Mouse (Mus musculus): ENCODE measurements around the gene Adam11. TPM values are rescaled to one million over a fixed set of nuclear protein-coding genes. Genes with fewer than 3 reads are reported as not detected.

Adam11 gene
- total RNA-seq, 2 experiments from 2014 or later: 130 to 149 TPM

- DNase-seq (ENCODE audit: low spot score in 2 of 2): peak in 1 of 2 experiments; percentile 22
These were observed 16.9 kb downstream of the Adam11 start for GRCm38 (mm10) chr11:102778165-102778564.

- no peak for DNase-seq (ENCODE audit: low spot score in 2 of 2)
These were observed 17.4 kb downstream of the Adam11 start for GRCm38 (mm10) chr11:102778597-102778996.

GRCm38 (mm10) chr11:102779081-102779638, 17.9 kb downstream of the Adam11 start:
- peak in 1 of 2 experiments; percentile 24 for DNase-seq (ENCODE audit: low spot score in 2 of 2)

GRCm38 (mm10) chr11:102779824-102780223, 18.6 kb downstream of the Adam11 start:
- peak in 1 of 2 experiments; percentile 22 for DNase-seq (ENCODE audit: low spot score in 2 of 2)

GRCm38 (mm10) chr11:102780271-102780985, 19.2 kb downstream of the Adam11 start:
- DNase-seq (ENCODE audit: low spot score in 2 of 2): peak in 1 of 2 experiments; percentile 26

GRCm38 (mm10) chr11:102780986-102781351, 19.7 kb downstream of the Adam11 start:
- DNase-seq (ENCODE audit: low spot score in 2 of 2): peak in 1 of 2 experiments; percentile 21

- DNase-seq (ENCODE audit: low spot score in 2 of 2): no peak
These were observed 20.3 kb downstream of the Adam11 start for GRCm38 (mm10) chr11:102781523-102781922.

GRCm38 (mm10) chr11:102783443-102783842, 22.2 kb downstream of the Adam11 start:
- no peak for DNase-seq (ENCODE audit: low spot score in 2 of 2)

- no peak for DNase-seq (ENCODE audit: low spot score in 2 of 2)
These were observed 26.5 kb downstream of the Adam11 start for GRCm38 (mm10) chr11:102787688-102788177.

- no peak for DNase-seq (ENCODE audit: low spot score in 2 of 2)
These were observed 30.6 kb downstream of the Adam11 start for GRCm38 (mm10) chr11:102791682-102792445.

- no peak for DNase-seq (ENCODE audit: low spot score in 2 of 2)
These were observed 32.9 kb downstream of the Adam11 start for GRCm38 (mm10) chr11:102794157-102794556.

GRCm38 (mm10) chr11:102803453-102803852, 42.2 kb downstream of the Adam11 start:
- DNase-seq (ENCODE audit: low spot score in 2 of 2): no peak

- no peak for DNase-seq (ENCODE audit: low spot score in 2 of 2)
These were observed 47.0 kb downstream of the Adam11 start for GRCm38 (mm10) chr11:102808246-102808645.

GRCm38 (mm10) chr11:102810721-102811485, 49.7 kb downstream of the Adam11 start:
- DNase-seq (ENCODE audit: low spot score in 2 of 2): peak in 1 of 2 experiments; percentile 33

GRCm38 (mm10) chr11:102814881-102815280, 53.6 kb downstream of the Adam11 start:
- DNase-seq (ENCODE audit: low spot score in 2 of 2): no peak

- DNase-seq (ENCODE audit: low spot score in 2 of 2): peak; percentile 19 to 28
These were observed 57.1 kb downstream of the Adam11 start for GRCm38 (mm10) chr11:102818121-102819020.

GRCm38 (mm10) chr11:102819021-102819782, 58.0 kb downstream of the Adam11 start, which contains the start of gene Gjc1:
Gjc1 (minus strand) TSS chr11:102819700.
- DNase-seq (ENCODE audit: low spot score in 2 of 2): peak; percentile 63 to 77

GRCm38 (mm10) chr11:102819783-102820385, 58.6 kb downstream of the Adam11 start:
- no peak for DNase-seq (ENCODE audit: low spot score in 2 of 2)

GRCm38 (mm10) chr11:102820432-102820831, 59.2 kb downstream of the Adam11 start:
- no peak for DNase-seq (ENCODE audit: low spot score in 2 of 2)

Measured in layer of hippocampus, postnatal 10 days (tissue).